Mouse (Mus musculus): Measurements from ENCODE around the gene Lrrc34. TPM values are rescaled to one million over a fixed set of nuclear protein-coding genes. Genes with fewer than 3 reads are reported as not detected.
A peak's percentile ranks its signal among the peaks of the same experiment; 100 is the strongest.

The Lrrc34 gene
- polyA plus RNA-seq (2011; ENCODE audit: insufficient read depth, insufficient read length, low read depth, missing spikeins), result 31.1 and 36.1 TPM in 2 replicates

DNA sequence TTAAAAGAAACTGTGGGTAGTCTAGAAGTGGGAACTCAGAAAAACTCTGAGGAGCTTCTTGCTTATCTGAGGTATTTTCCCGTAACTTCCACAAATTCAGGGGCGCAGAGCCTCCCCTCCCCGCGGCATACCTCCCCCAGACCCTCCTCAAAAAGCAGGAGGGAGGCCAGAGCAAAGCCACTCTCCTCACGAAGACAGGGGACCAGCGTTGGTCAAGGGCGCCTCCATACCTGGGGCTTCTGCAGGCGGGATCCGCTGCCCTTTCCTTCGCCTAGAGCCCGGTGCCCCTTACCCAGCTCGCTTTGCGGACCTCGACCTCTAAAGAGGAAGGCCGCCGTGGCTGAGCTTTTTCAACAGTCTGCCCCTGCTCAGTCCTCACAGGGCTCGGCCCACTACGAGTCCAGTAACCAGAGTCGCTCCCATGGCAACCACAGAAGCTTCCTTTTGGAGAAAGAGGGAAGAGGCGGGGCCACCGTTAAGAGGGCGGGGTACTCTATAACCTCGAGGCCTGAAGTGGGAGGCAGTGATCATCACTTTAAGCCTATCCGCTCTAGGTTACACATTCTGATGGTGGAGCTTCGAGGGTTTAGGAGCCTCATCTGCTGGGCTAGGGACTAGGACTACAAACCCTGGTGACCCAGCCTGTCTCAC, at the start of gene Lrrc34:
Gene Lrrc34 (minus strand): TSS at position 430 of the 651 bp plus-strand sequence.
- Histone ChIP-seq H3K27me3 (ENCODE audit: control insufficient read depth, insufficient read depth, low read length, poor library complexity, severe bottlenecking) (no peaks in the 10 kb centered on the region), H3K9me3 (replicated peaks; ENCODE audit: control insufficient read depth, insufficient read depth, low read length, poor library complexity, severe bottlenecking) (no peaks in the 10 kb centered on the region), H3K9ac (ENCODE audit: low read depth, poor library complexity, severe bottlenecking) (peak within 1 kb of the TSS; percentile 84), H3K4me1 (ENCODE audit: control insufficient read depth, insufficient read depth, low read length) (peaks cover 3% of the 10 kb centered on the region), H3K36me3 (ENCODE audit: control insufficient read depth, insufficient read depth, low read length, poor library complexity, severe bottlenecking) (peaks cover 15% of the 10 kb centered on the region), H3K4me3 (ENCODE audit: low read depth, low read length) (peak within 1 kb of the TSS; percentile 92), H3K27ac (ENCODE audit: insufficient read depth, low read length) (peak within 1 kb of the TSS; percentile 95)
- TF ChIP-seq POLR2A (IDR thresholded peaks at IDR 0.05; ENCODE audit: insufficient read depth, low read length), result peak; percentile 4
- TF ChIP-seq CTCF (IDR thresholded peaks at IDR 0.05; ENCODE audit: low read depth, low read length), result no peak
- TF ChIP-seq EP300 (IDR thresholded peaks at IDR 0.05; ENCODE audit: insufficient read depth, low read depth, low read length), result 0 out of 2 replicates have a peak, but pooled peaks have one; percentile 5

DNA sequence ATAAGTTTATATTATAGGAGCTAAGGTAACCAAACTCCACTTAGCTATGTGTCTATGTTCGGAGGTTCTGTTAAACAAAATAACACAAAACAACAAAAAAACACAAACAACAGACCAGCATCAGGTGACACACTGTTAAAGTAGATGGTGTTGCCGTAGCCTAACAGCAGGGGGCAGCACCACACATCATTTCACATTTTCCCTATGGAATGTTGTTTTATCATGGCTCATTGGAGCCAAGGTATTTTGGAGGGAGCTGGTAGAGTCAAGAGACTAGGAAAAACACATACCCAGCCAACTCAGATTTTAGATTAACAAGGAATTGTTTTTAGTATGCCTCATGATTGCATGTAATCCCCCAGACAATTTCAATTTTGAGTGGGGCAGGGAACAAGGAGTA, 48.7 kb upstream of the Lrrc34 start:
- Histone ChIP-seq H3K36me3 (ENCODE audit: control insufficient read depth, insufficient read depth, low read length, poor library complexity, severe bottlenecking) (no peaks in the 10 kb centered on the region), H3K4me1 (ENCODE audit: control insufficient read depth, insufficient read depth, low read length) (no peaks in the 10 kb centered on the region), H3K4me3 (ENCODE audit: low read depth, low read length) (no peak overlapping the region), H3K27ac (ENCODE audit: insufficient read depth, low read length) (0 out of 2 replicates have a peak overlapping the region, but pooled peaks have one; percentile 32), H3K27me3 (ENCODE audit: control insufficient read depth, insufficient read depth, low read length, poor library complexity, severe bottlenecking) (no peaks in the 10 kb centered on the region), H3K9ac (ENCODE audit: low read depth, poor library complexity, severe bottlenecking) (no peak overlapping the region), H3K9me3 (replicated peaks; ENCODE audit: control insufficient read depth, insufficient read depth, low read length, poor library complexity, severe bottlenecking) (no peaks in the 10 kb centered on the region)
- TF ChIP-seq POLR2A (IDR thresholded peaks at IDR 0.05; ENCODE audit: insufficient read depth, low read length) (no peak), EP300 (IDR thresholded peaks at IDR 0.05; ENCODE audit: insufficient read depth, low read depth, low read length) (no peak), CTCF (IDR thresholded peaks at IDR 0.05; ENCODE audit: low read depth, low read length) (no peak)

DNA sequence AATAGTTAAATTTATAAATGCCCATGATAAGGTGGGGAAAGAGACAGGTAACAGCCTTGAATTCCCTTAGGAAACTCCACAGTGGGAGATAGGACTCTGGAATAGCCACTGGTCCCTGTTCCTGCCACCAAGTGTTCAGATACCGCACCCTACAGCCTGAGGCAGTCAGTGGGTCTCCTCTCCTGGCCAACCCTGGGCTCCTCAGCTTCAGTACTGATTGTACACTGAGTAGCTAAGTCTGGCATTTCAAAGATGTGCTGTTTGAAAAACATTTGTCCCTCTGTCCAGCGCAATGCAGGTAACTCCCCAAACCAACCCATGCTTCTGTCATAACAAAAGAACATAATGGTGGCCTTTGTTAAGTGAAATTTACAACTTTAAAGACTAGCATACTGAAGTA, 48.0 kb upstream of the Lrrc34 start:
- H3K27ac ChIP-seq (ENCODE audit: insufficient read depth, low read length), result peak overlapping the region; percentile 82; the same call in 1 of the 2 replicates
- H3K4me1 ChIP-seq (ENCODE audit: control insufficient read depth, insufficient read depth, low read length), result no peaks in the 10 kb centered on the region
- H3K9ac ChIP-seq (ENCODE audit: low read depth, poor library complexity, severe bottlenecking), result no peak overlapping the region
- H3K36me3 ChIP-seq (ENCODE audit: control insufficient read depth, insufficient read depth, low read length, poor library complexity, severe bottlenecking), result no peaks in the 10 kb centered on the region
- H3K9me3 ChIP-seq (replicated peaks; ENCODE audit: control insufficient read depth, insufficient read depth, low read length, poor library complexity, severe bottlenecking), result no peaks in the 10 kb centered on the region
- no peak overlapping the region for H3K4me3 ChIP-seq (ENCODE audit: low read depth, low read length)
- H3K27me3 ChIP-seq (ENCODE audit: control insufficient read depth, insufficient read depth, low read length, poor library complexity, severe bottlenecking), result no peaks in the 10 kb centered on the region
- TF ChIP-seq POLR2A (IDR thresholded peaks at IDR 0.05; ENCODE audit: insufficient read depth, low read length), result no peak
- TF ChIP-seq EP300 (IDR thresholded peaks at IDR 0.05; ENCODE audit: insufficient read depth, low read depth, low read length), result 0 out of 2 replicates have a peak, but pooled peaks have one; percentile 41

DNA sequence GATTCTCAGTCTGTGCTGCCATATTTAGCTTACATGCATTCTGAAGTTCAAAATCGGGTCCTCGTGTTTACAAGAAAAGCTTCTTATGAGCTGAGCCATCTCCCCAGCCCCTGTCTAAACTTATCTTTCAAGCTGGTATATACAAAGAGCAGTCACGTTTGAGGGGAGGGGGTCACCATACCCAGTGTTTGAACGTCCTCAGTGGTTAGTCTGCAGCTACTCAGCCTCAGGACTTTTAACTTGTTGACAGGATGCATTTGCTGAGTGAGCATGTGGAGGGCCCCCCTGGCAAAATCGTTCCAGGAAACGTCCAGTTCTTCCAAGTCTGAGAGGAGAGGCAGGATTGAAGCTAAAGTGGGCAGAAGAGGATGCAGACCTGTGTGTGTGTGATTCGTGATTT, 43.3 kb upstream of the Lrrc34 start:
- Histone ChIP-seq H3K27me3 (ENCODE audit: control insufficient read depth, insufficient read depth, low read length, poor library complexity, severe bottlenecking) (no peaks in the 10 kb centered on the region), H3K36me3 (ENCODE audit: control insufficient read depth, insufficient read depth, low read length, poor library complexity, severe bottlenecking) (no peaks in the 10 kb centered on the region), H3K9me3 (replicated peaks; ENCODE audit: control insufficient read depth, insufficient read depth, low read length, poor library complexity, severe bottlenecking) (no peaks in the 10 kb centered on the region), H3K4me1 (ENCODE audit: control insufficient read depth, insufficient read depth, low read length) (peaks cover 2% of the 10 kb centered on the region), H3K27ac (ENCODE audit: insufficient read depth, low read length) (no peak overlapping the region), H3K4me3 (ENCODE audit: low read depth, low read length) (no peak overlapping the region), H3K9ac (ENCODE audit: low read depth, poor library complexity, severe bottlenecking) (no peak overlapping the region)
- no peak for TF ChIP-seq CTCF (IDR thresholded peaks at IDR 0.05; ENCODE audit: low read depth, low read length)
- no peak for TF ChIP-seq EP300 (IDR thresholded peaks at IDR 0.05; ENCODE audit: insufficient read depth, low read depth, low read length)
- TF ChIP-seq POLR2A (IDR thresholded peaks at IDR 0.05; ENCODE audit: insufficient read depth, low read length), result no peak

- Histone ChIP-seq H3K36me3 (ENCODE audit: control insufficient read depth, insufficient read depth, low read length, poor library complexity, severe bottlenecking) (no peaks in the 10 kb centered on the region), H3K27ac (ENCODE audit: insufficient read depth, low read length) (no peak overlapping the region), H3K4me1 (ENCODE audit: control insufficient read depth, insufficient read depth, low read length) (peaks cover 4% of the 10 kb centered on the region), H3K27me3 (ENCODE audit: control insufficient read depth, insufficient read depth, low read length, poor library complexity, severe bottlenecking) (no peaks in the 10 kb centered on the region), H3K9ac (ENCODE audit: low read depth, poor library complexity, severe bottlenecking) (no peak overlapping the region), H3K4me3 (ENCODE audit: low read depth, low read length) (no peak overlapping the region), H3K9me3 (replicated peaks; ENCODE audit: control insufficient read depth, insufficient read depth, low read length, poor library complexity, severe bottlenecking) (no peaks in the 10 kb centered on the region)
- TF ChIP-seq CTCF (IDR thresholded peaks at IDR 0.05; ENCODE audit: low read depth, low read length), result no peak
- no peak for TF ChIP-seq POLR2A (IDR thresholded peaks at IDR 0.05; ENCODE audit: insufficient read depth, low read length)
Measured at GRCm38 (mm10) chr3:30687216-30687615, 39.5 kb upstream of the Lrrc34 start.

GRCm38 (mm10) chr3:30683190-30683589, 35.5 kb upstream of the Lrrc34 start:
- no peak overlapping the region for H3K9ac ChIP-seq (ENCODE audit: low read depth, poor library complexity, severe bottlenecking)
- no peaks in the 10 kb centered on the region for H3K27me3 ChIP-seq (ENCODE audit: control insufficient read depth, insufficient read depth, low read length, poor library complexity, severe bottlenecking)
- no peak overlapping the region for H3K27ac ChIP-seq (ENCODE audit: insufficient read depth, low read length)
- H3K4me3 ChIP-seq (ENCODE audit: low read depth, low read length), result no peak overlapping the region
- H3K4me1 ChIP-seq (ENCODE audit: control insufficient read depth, insufficient read depth, low read length), result peaks cover 1% of the 10 kb centered on the region
- TF ChIP-seq CTCF (IDR thresholded peaks at IDR 0.05; ENCODE audit: low read depth, low read length) (no peak), POLR2A (IDR thresholded peaks at IDR 0.05; ENCODE audit: insufficient read depth, low read length) (no peak), EP300 (IDR thresholded peaks at IDR 0.05; ENCODE audit: insufficient read depth, low read depth, low read length) (no peak)
- H3K36me3 ChIP-seq (ENCODE audit: control insufficient read depth, insufficient read depth, low read length, poor library complexity, severe bottlenecking), result no peaks in the 10 kb centered on the region
- H3K9me3 ChIP-seq (replicated peaks; ENCODE audit: control insufficient read depth, insufficient read depth, low read length, poor library complexity, severe bottlenecking), result no peaks in the 10 kb centered on the region

Measured in ES-Bruce4 (cell line).